Mouse (Mus musculus): ENCODE data around the gene Syt1.

GRCm38 (mm10) chr10:109056500-109056899, 45.7 kb upstream of the Syt1 start:
- TF ChIP-seq CTCF (IDR thresholded peaks at IDR 0.05; ENCODE audit: low read depth): no peak
- no peak for TF ChIP-seq EP300 (IDR thresholded peaks at IDR 0.05; ENCODE audit: low read depth)
